Mouse (Mus musculus): ENCODE data around the gene Sco2. TPM values are rescaled to one million over a fixed set of nuclear protein-coding genes. Genes with fewer than 3 reads are reported as not detected.

The Sco2 gene
- polyA plus RNA-seq, 1 experiment, result 43.3 TPM

DNA sequence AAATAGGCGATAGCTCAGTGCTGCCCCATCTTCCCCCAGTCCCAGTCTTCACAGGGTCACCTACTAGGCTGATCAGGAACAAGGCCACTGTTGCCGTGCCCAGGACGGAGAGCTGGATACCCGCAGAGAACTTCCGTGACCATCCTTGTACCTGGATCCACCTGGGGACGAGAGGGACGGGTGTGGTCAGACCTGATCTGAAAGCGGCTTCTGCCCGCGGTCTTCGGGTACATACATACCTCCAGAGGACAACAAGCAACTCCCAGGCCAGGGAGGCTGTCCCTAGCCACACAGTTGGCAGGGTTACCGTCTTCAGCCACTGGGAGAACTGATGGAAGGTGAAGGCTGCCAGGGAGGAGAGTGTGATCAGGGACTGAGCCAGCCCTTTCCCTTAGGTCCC, 20.9 kb downstream of the Sco2 start:
- peaks cover 15% of the 10 kb centered on the region for H3K4me1 ChIP-seq (replicated peaks; ENCODE audit: control insufficient read depth, insufficient read depth, low read length)
- peaks cover 21% of the 10 kb centered on the region for H3K36me3 ChIP-seq (ENCODE audit: control insufficient read depth, insufficient read depth, low read length)
- H3K27ac ChIP-seq (ENCODE audit: control insufficient read depth, insufficient read depth, low read length), result no peak overlapping the region
- no peak overlapping the region for H3K4me3 ChIP-seq (ENCODE audit: control insufficient read depth, insufficient read depth, low read length)
- TF ChIP-seq POLR2A (IDR thresholded peaks at IDR 0.05; ENCODE audit: control insufficient read depth, extremely low read depth, insufficient read depth, low read length, poor library complexity), result no peak
- TF ChIP-seq CTCF (IDR thresholded peaks at IDR 0.05; ENCODE audit: borderline replicate concordance, control insufficient read depth, extremely low read depth, insufficient read depth, low read length, poor library complexity), result no peak
- DNase-seq, result no peak
- WGBS, result over 99% methylated on average over 12 of the region's 12 CpGs
- no peaks in the 10 kb centered on the region for H3K27me3 ChIP-seq (ENCODE audit: control insufficient read depth, insufficient read depth, low read length)

DNA sequence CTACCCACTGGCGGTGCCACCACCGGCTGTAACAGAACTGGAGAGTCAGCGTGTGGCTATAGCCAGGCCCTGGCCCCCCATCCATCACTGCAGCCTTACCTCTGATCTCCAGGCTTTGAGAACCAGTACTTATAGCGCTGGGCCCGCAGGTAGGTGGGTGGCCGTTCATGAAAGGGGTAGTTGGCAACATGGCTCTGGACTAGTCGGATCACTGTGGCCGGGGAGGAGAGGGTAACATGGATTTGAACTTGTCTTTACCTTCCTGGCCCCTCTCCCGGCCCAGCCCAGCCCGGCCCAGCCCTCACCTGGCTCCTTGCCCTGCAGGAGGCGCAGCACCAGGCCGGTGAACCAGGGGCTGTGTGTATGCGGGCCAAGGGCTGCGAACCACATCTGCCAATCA, 21.6 kb downstream of the Sco2 start:
- no peak overlapping the region for H3K4me3 ChIP-seq (ENCODE audit: control insufficient read depth, insufficient read depth, low read length)
- peaks cover 21% of the 10 kb centered on the region for H3K36me3 ChIP-seq (ENCODE audit: control insufficient read depth, insufficient read depth, low read length)
- peaks cover 15% of the 10 kb centered on the region for H3K4me1 ChIP-seq (replicated peaks; ENCODE audit: control insufficient read depth, insufficient read depth, low read length)
- no peak overlapping the region for H3K27ac ChIP-seq (ENCODE audit: control insufficient read depth, insufficient read depth, low read length)
- no peaks in the 10 kb centered on the region for H3K27me3 ChIP-seq (ENCODE audit: control insufficient read depth, insufficient read depth, low read length)
- DNase-seq, result no peak
- WGBS, result 97% methylated on average over 14 of the region's 14 CpGs
- TF ChIP-seq POLR2A (IDR thresholded peaks at IDR 0.05; ENCODE audit: control insufficient read depth, extremely low read depth, insufficient read depth, low read length, poor library complexity) (no peak), CTCF (IDR thresholded peaks at IDR 0.05; ENCODE audit: borderline replicate concordance, control insufficient read depth, extremely low read depth, insufficient read depth, low read length, poor library complexity) (no peak)

DNA sequence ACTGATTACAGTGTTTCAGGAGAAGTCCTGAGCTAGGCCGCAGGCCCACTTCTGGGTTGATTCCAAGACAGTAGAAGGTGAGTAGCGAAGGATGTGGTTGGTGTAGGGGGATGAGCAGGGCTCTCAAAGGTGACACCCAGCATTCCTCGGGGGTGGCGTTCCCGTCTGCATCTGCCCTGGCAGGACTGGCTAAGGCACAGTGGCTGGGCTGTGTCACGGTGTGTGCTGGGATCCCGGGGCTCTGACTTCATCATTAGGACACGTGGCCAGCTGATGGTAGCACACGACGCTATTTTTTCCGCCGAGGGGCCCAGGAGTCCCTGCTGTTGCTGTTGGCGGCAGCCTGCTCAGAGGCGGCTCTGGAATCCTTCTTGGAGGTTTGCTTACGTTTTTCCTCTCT, 22.3 kb downstream of the Sco2 start:
- WGBS, result 96% methylated on average over 15 of the region's 15 CpGs
- peaks cover 13% of the 10 kb centered on the region for H3K4me1 ChIP-seq (replicated peaks; ENCODE audit: control insufficient read depth, insufficient read depth, low read length)
- H3K36me3 ChIP-seq (ENCODE audit: control insufficient read depth, insufficient read depth, low read length), result peaks cover 21% of the 10 kb centered on the region

DNA sequence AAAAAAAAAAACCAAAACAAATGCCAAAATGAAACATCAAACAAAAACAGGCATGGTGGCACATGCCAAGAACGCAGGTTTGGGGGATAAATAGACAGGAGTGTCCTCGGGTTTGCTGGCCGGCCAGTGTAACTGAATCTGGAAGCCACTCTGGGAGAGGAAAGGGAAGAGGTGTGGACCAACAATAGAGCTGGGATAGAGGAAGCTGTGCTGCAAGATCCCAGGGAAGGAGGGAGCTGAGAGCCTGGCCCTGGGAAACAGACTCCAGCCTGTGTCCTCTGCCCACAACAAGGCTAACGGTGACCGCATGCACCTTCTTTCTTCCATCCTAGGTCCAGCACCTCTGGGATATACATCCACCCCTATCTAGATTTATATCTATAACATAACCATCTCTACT, 23.2 kb downstream of the Sco2 start:
- 97% methylated on average over 5 of the region's 5 CpGs for WGBS
- DNase-seq, result no peak
- Histone ChIP-seq H3K4me3 (ENCODE audit: control insufficient read depth, insufficient read depth, low read length) (no peak overlapping the region), H3K27ac (ENCODE audit: control insufficient read depth, insufficient read depth, low read length) (no peak overlapping the region), H3K36me3 (ENCODE audit: control insufficient read depth, insufficient read depth, low read length) (peaks cover 21% of the 10 kb centered on the region), H3K27me3 (ENCODE audit: control insufficient read depth, insufficient read depth, low read length) (no peaks in the 10 kb centered on the region), H3K4me1 (replicated peaks; ENCODE audit: control insufficient read depth, insufficient read depth, low read length) (peaks cover 12% of the 10 kb centered on the region)
- TF ChIP-seq CTCF (IDR thresholded peaks at IDR 0.05; ENCODE audit: borderline replicate concordance, control insufficient read depth, extremely low read depth, insufficient read depth, low read length, poor library complexity) (no peak), POLR2A (IDR thresholded peaks at IDR 0.05; ENCODE audit: control insufficient read depth, extremely low read depth, insufficient read depth, low read length, poor library complexity) (no peak)

More for the DNA sequence above, 22.3 kb downstream of the Sco2 start:
- H3K27me3 ChIP-seq (ENCODE audit: control insufficient read depth, insufficient read depth, low read length), result no peaks in the 10 kb centered on the region
- no peak for DNase-seq
- no peak overlapping the region for H3K27ac ChIP-seq (ENCODE audit: control insufficient read depth, insufficient read depth, low read length)
- no peak for TF ChIP-seq CTCF (IDR thresholded peaks at IDR 0.05; ENCODE audit: borderline replicate concordance, control insufficient read depth, extremely low read depth, insufficient read depth, low read length, poor library complexity)
- TF ChIP-seq POLR2A (IDR thresholded peaks at IDR 0.05; ENCODE audit: control insufficient read depth, extremely low read depth, insufficient read depth, low read length, poor library complexity), result no peak
- no peak overlapping the region for H3K4me3 ChIP-seq (ENCODE audit: control insufficient read depth, insufficient read depth, low read length)

DNA sequence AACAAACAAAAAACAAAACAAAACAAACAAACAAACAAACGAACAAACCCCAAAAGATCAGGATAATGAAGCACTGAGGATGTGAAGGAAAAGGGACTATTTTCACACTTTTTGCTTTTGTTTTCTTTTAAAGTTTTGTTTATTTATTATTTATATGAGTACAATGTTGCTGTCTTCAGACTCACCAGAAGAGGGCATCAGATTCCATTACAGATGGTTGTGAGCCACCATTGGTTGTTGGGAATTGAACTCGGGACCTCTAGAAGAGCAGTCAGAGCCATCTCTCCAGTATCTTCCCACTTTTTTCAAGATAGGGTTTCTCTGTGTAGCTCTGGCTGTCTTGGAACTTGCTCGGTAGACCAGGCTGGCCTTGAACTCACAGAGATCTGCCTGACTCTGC, 30.3 kb downstream of the Sco2 start:
- 90% methylated on average over 3 of the region's 3 CpGs for WGBS
- H3K27me3 ChIP-seq (ENCODE audit: control insufficient read depth, insufficient read depth, low read length), result no peaks in the 10 kb centered on the region
- no peaks in the 10 kb centered on the region for H3K36me3 ChIP-seq (ENCODE audit: control insufficient read depth, insufficient read depth, low read length)
- TF ChIP-seq POLR2A (IDR thresholded peaks at IDR 0.05; ENCODE audit: control insufficient read depth, extremely low read depth, insufficient read depth, low read length, poor library complexity), result no peak
- TF ChIP-seq CTCF (IDR thresholded peaks at IDR 0.05; ENCODE audit: borderline replicate concordance, control insufficient read depth, extremely low read depth, insufficient read depth, low read length, poor library complexity), result no peak
- no peak overlapping the region for H3K4me3 ChIP-seq (ENCODE audit: control insufficient read depth, insufficient read depth, low read length)
- no peak overlapping the region for H3K27ac ChIP-seq (ENCODE audit: control insufficient read depth, insufficient read depth, low read length)
- no peak for DNase-seq
- peaks cover 4% of the 10 kb centered on the region; the same call in 1 of the 2 replicates for H3K4me1 ChIP-seq (replicated peaks; ENCODE audit: control insufficient read depth, insufficient read depth, low read length)

DNA sequence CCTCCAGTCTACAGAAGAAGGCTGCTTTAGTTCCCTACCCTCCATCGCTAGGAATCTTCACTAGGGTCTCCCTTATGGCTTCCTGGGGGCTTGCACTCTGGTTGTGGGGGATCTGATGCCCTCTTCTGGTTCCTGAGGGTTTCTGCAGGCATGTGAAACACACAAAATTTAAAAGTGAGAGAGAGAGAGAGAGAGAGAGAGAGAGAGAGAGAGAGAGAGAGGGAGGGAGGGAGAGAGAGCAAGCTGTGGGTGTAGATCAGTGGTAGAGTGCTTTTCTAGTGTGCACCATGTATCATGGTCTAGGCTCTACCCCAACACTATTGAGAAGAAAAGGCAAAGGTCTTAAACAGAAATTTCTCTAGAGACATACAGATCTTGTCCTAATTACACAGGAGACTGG, 32.0 kb downstream of the Sco2 start:
- Histone ChIP-seq H3K36me3 (ENCODE audit: control insufficient read depth, insufficient read depth, low read length) (no peaks in the 10 kb centered on the region), H3K4me3 (ENCODE audit: control insufficient read depth, insufficient read depth, low read length) (no peak overlapping the region), H3K4me1 (replicated peaks; ENCODE audit: control insufficient read depth, insufficient read depth, low read length) (peaks cover 4% of the 10 kb centered on the region; the same call in 1 of the 2 replicates), H3K27ac (ENCODE audit: control insufficient read depth, insufficient read depth, low read length) (no peak overlapping the region), H3K27me3 (ENCODE audit: control insufficient read depth, insufficient read depth, low read length) (no peaks in the 10 kb centered on the region)
- 85% methylated on average over 1 of the region's 1 CpGs for WGBS
- no peak for DNase-seq
- TF ChIP-seq CTCF (IDR thresholded peaks at IDR 0.05; ENCODE audit: borderline replicate concordance, control insufficient read depth, extremely low read depth, insufficient read depth, low read length, poor library complexity) (no peak), POLR2A (IDR thresholded peaks at IDR 0.05; ENCODE audit: control insufficient read depth, extremely low read depth, insufficient read depth, low read length, poor library complexity) (no peak)

DNA sequence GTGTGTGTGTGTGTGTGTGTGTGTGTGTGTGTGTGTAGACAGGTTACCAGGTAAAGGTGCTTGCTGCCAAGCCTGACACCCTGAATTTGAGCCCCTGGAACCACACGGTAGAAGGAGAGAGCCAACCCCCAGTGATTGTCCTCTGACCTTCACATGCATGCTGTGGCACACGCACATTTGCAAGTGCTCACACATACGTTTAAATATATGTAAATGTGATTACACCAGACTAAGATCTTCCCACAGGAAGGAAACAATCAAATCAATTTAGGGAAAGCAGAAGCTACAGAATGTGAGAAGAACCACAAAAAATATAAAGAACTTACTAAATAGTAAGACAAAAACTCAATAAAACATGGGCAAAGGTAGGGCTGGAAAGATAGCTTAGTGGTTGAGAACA, 33.5 kb downstream of the Sco2 start:
- Histone ChIP-seq H3K36me3 (ENCODE audit: control insufficient read depth, insufficient read depth, low read length) (no peaks in the 10 kb centered on the region), H3K27me3 (ENCODE audit: control insufficient read depth, insufficient read depth, low read length) (no peaks in the 10 kb centered on the region), H3K4me3 (ENCODE audit: control insufficient read depth, insufficient read depth, low read length) (no peak overlapping the region), H3K27ac (ENCODE audit: control insufficient read depth, insufficient read depth, low read length) (no peak overlapping the region), H3K4me1 (replicated peaks; ENCODE audit: control insufficient read depth, insufficient read depth, low read length) (peaks cover 4% of the 10 kb centered on the region; the same call in 1 of the 2 replicates)
- no peak for DNase-seq
- 43% methylated on average over 3 of the region's 3 CpGs for WGBS
- no peak for TF ChIP-seq CTCF (IDR thresholded peaks at IDR 0.05; ENCODE audit: borderline replicate concordance, control insufficient read depth, extremely low read depth, insufficient read depth, low read length, poor library complexity)
- no peak for TF ChIP-seq POLR2A (IDR thresholded peaks at IDR 0.05; ENCODE audit: control insufficient read depth, extremely low read depth, insufficient read depth, low read length, poor library complexity)

Data from thymus, adult 2 months (tissue).